Mouse (Mus musculus): Measurements from ENCODE around the gene Hsd17b2.

DNA sequence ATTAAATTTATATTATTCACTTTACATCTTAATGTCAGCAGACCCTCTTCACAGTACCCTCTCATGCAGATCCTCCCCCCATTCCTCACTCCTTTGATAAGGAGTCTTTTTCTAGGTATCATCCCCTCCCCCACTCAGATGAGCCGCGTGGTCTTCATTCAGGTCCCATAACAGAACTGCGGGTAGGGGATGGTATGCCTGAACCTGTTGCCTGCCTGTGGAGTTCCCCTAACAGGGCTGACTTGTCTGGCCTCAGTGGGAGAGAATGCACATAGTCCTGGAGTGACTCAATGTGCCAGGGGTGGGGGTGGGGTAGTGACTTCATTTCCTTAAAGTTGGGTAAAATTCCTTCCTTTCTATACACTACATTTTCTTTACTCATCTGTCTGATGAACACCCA lies 84.7 kb downstream of the Hsd17b2 start:
- TF ChIP-seq POLR2A (IDR thresholded peaks at IDR 0.05; ENCODE audit: borderline replicate concordance, control insufficient read depth, low read depth, low read length) = no peak
- no peak for TF ChIP-seq CTCF (IDR thresholded peaks at IDR 0.05; ENCODE audit: control insufficient read depth, insufficient read depth, low read length)

All from bone marrow, adult 2 months (tissue).